Comparison of ENCODE assay signal across 25 mouse cellular contexts in the genomic region with DNA sequence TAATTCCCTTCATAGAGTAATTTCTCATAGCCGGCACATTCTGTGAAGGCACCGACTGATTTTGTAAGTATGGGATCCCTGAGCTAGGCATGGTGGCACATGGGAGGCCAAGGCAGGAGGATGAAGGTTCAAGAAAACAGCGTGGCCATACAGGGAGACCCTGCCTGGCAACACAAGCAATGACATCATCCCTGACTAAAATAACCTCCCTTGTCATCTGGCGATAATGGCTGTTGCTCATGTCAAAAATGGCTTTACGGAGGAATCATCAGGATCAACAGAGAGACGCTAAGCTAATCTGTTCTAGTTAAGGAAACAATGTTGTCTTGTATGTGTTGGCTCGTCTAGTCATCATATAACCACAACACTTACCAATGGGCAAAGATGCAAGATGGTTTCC.
A peak's percentile ranks its signal among the peaks of the same experiment; 100 is the strongest.
DNase-seq lines count a peak whose midpoint lies in the region; ATAC-seq and TF ChIP-seq lines count a peak whose summit lies in the region.
"Had no signal": no experiment of that assay in that cellular context is flagged by ENCODE, and none has a peak within 500 bp of the region (broad histone marks: within the 10 kb centered on the region; RNA-seq: fewer than 3 reads in every experiment).

No protein-coding gene starts in this region.

- peaks cover 30% of the 10 kb centered on the region for H3K4me1 ChIP-seq in heart, embryonic 10.5 days
- H3K4me1 ChIP-seq in heart, embryonic 13.5 days, result peaks cover 53% of the 10 kb centered on the region
- H3K4me1 ChIP-seq in heart, embryonic 16.5 days (ENCODE audit: control insufficient read depth, insufficient read depth, low read length), result peaks cover 29% of the 10 kb centered on the region
- H3K4me1 ChIP-seq: forebrain, embryonic 12.5 days; forebrain, embryonic 15.5 days; hindbrain, embryonic 15.5 days had no signal

- H3K27me3 ChIP-seq in heart, embryonic 10.5 days (ENCODE audit: insufficient read depth, poor library complexity, severe bottlenecking), result no peaks in the 10 kb centered on the region
- no peaks in the 10 kb centered on the region for H3K27me3 ChIP-seq in heart, embryonic 13.5 days (replicated peaks)
- no peaks in the 10 kb centered on the region for H3K27me3 ChIP-seq in heart, embryonic 16.5 days (ENCODE audit: control insufficient read depth, insufficient read depth, low read length)
- H3K27me3 ChIP-seq: embryonic facial prominence, embryonic 13.5 days; forebrain, embryonic 12.5 days; forebrain, embryonic 15.5 days; hindbrain, embryonic 12.5 days; hindbrain, embryonic 15.5 days; Patski had no signal

- WGBS in heart, embryonic 10.5 days, result 48% methylated on average over 7 of the region's 7 CpGs
- 37% methylated on average over 7 of the region's 7 CpGs for WGBS in heart, embryonic 13.5 days
- WGBS in heart, embryonic 16.5 days, result 40% methylated on average over 7 of the region's 7 CpGs

- H3K36me3 ChIP-seq in heart, embryonic 10.5 days, result no peaks in the 10 kb centered on the region
- no peaks in the 10 kb centered on the region for H3K36me3 ChIP-seq in heart, embryonic 13.5 days
- no peaks in the 10 kb centered on the region for H3K36me3 ChIP-seq in heart, embryonic 16.5 days (ENCODE audit: control insufficient read depth, insufficient read depth)
- H3K36me3 ChIP-seq: embryonic facial prominence, embryonic 10.5 days; embryonic facial prominence, embryonic 13.5 days; forebrain, embryonic 12.5 days; forebrain, embryonic 15.5 days; hindbrain, embryonic 12.5 days; hindbrain, embryonic 15.5 days had no signal

- no peak overlapping the region for H3K4me3 ChIP-seq in heart, embryonic 10.5 days
- no peak overlapping the region for H3K4me3 ChIP-seq in heart, embryonic 13.5 days
- no peak overlapping the region for H3K4me3 ChIP-seq in heart, embryonic 16.5 days (ENCODE audit: low read length)
- no peak overlapping the region for H3K4me3 ChIP-seq in left cerebral cortex, adult 2 months
- H3K4me3 ChIP-seq: embryonic facial prominence, embryonic 10.5 days; embryonic facial prominence, embryonic 13.5 days; erythroblast, embryonic 14.5 days; forebrain, embryonic 12.5 days; forebrain, embryonic 15.5 days; hindbrain, embryonic 12.5 days; hindbrain, embryonic 15.5 days had no signal

- H3K9ac ChIP-seq in heart, embryonic 13.5 days, result peak overlapping the region; percentile 14; the same call in 1 of the 2 replicates
- no peak overlapping the region for H3K9ac ChIP-seq in heart, embryonic 16.5 days (ENCODE audit: low read length)
- H3K9ac ChIP-seq: embryonic facial prominence, embryonic 13.5 days; forebrain, embryonic 12.5 days; forebrain, embryonic 15.5 days; hindbrain, embryonic 12.5 days; hindbrain, embryonic 15.5 days had no signal

- H3K27ac ChIP-seq in heart, embryonic 10.5 days, result peak overlapping the region; percentile 70
- H3K27ac ChIP-seq in heart, embryonic 13.5 days (replicated peaks), result peak overlapping the region; percentile 74
- H3K27ac ChIP-seq in heart, embryonic 16.5 days (ENCODE audit: low read length), result peak overlapping the region; percentile 73
- no peak overlapping the region for H3K27ac ChIP-seq in left cerebral cortex, adult 2 months
- H3K27ac ChIP-seq: embryonic facial prominence, embryonic 10.5 days; embryonic facial prominence, embryonic 13.5 days; forebrain, embryonic 12.5 days; forebrain, embryonic 15.5 days; hindbrain, embryonic 12.5 days; hindbrain, embryonic 15.5 days had no signal

- no peak for TF ChIP-seq CTCF in left cerebral cortex, adult 2 months (IDR thresholded peaks at IDR 0.05)

- ATAC-seq in heart, embryonic 13.5 days (ENCODE audit: extremely low read depth, insufficient number of reproducible peaks, low FRiP score, low TSS enrichment), result no peak
- no peak for ATAC-seq in heart, embryonic 16.5 days (replicated peaks; ENCODE audit: extremely low read depth, insufficient read depth, low FRiP score)
- ATAC-seq: forebrain, embryonic 15.5 days; intestine, postnatal 0 days; Patski had no signal

- no peak for DNase-seq in heart, embryonic 10.5 days (ENCODE audit: low spot score)
- no peak for DNase-seq in heart, postnatal 14 days
- DNase-seq in heart, postnatal 36 days, result no peak
- DNase-seq in heart, adult 8-10 months (ENCODE audit: low spot score), result no peak
- DNase-seq in heart, postnatal 10 days, result peak; percentile 34 to 37
- DNase-seq in left cerebral cortex, adult 2 months (ENCODE audit: extremely low spot score in 1 of 2, low spot score in 2 of 2), result no peak
- DNase-seq: adrenal gland, postnatal 10 days; adrenal gland, postnatal 36 days; cerebellum, adult 2 months; cerebellum, adult 9-11 months; cerebellum, postnatal 25 days; gastrocnemius, postnatal 25 days; kidney, adult 2 months had no signal

- no peaks in the 10 kb centered on the region for H3K9me3 ChIP-seq in heart, embryonic 10.5 days
- H3K9me3 ChIP-seq in heart, embryonic 13.5 days, result no peaks in the 10 kb centered on the region
- no peaks in the 10 kb centered on the region for H3K9me3 ChIP-seq in heart, embryonic 16.5 days (replicated peaks; ENCODE audit: control insufficient read depth, low read length)
- H3K9me3 ChIP-seq: embryonic facial prominence, embryonic 10.5 days; embryonic facial prominence, embryonic 13.5 days; forebrain, embryonic 12.5 days; forebrain, embryonic 15.5 days; G1E; hindbrain, embryonic 12.5 days; hindbrain, embryonic 15.5 days had no signal

- H3K4me2 ChIP-seq in heart, embryonic 13.5 days, result no peak overlapping the region
- peak overlapping the region; percentile 6; the same call in 1 of the 2 replicates for H3K4me2 ChIP-seq in heart, embryonic 16.5 days (ENCODE audit: low read depth, low read length)
- H3K4me2 ChIP-seq: embryonic facial prominence, embryonic 13.5 days; forebrain, embryonic 12.5 days; forebrain, embryonic 15.5 days; hindbrain, embryonic 12.5 days; hindbrain, embryonic 15.5 days had no signal

- intact Hi-C loops in heart, postnatal 14 days (cut with DNase I), result loop anchor here (10.0 kb wide), 1 partner anchor 325 kb away; no protein-coding TSS in a partner anchor
- intact Hi-C loops in heart, postnatal 36 days (cut with DNase I), result no loop called here
- intact Hi-C loops in heart, postnatal 10 days (cut with DNase I), result no loop called here
- intact Hi-C loops in left cerebral cortex, adult 2 months (cut with DNase I), result no loop called here

Comparison
In these comparisons a context has a peak if more than half of its experiments do, and no peak if none do; other contexts are left out.
1. DNase-seq: peak in heart, postnatal 10 days (2 of 2); none in heart, embryonic 10.5 days (single experiment), heart, postnatal 14 days (0 of 2), heart, postnatal 36 days (0 of 2), heart, adult 8-10 months (single experiment) and left cerebral cortex, adult 2 months (0 of 2).